Mouse (Mus musculus): ENCODE results near the gene 1700025G04Rik. TPM values are rescaled to one million over a fixed set of nuclear protein-coding genes. Genes with fewer than 3 reads are reported as not detected.

Gene 1700025G04Rik
- polyA plus RNA-seq, 1 experiment from 2014 or later, result 52.7 TPM

GRCm38 (mm10) chr1:152090564-152091545 lies 930 bp upstream of the 1700025G04Rik start:
- Histone ChIP-seq H3K4me1 (replicated peaks; ENCODE audit: control insufficient read depth, insufficient read depth, low read length) (peaks cover 7% of the 10 kb centered on the region), H3K4me2 (replicated peaks; ENCODE audit: low read depth, low read length) (peak overlapping the region; percentile 65), H3K9ac (ENCODE audit: low read depth, low read length) (peak overlapping the region; percentile 84), H3K9me3 (ENCODE audit: control insufficient read depth, low read length) (no peaks in the 10 kb centered on the region), H3K27me3 (ENCODE audit: control insufficient read depth, insufficient read depth, low read length) (no peaks in the 10 kb centered on the region), H3K27ac (ENCODE audit: low read depth, low read length) (peak overlapping the region; percentile 96), H3K36me3 (ENCODE audit: control insufficient read depth, insufficient read depth, low read length) (no peaks in the 10 kb centered on the region), H3K4me3 (ENCODE audit: low read depth, low read length) (peak overlapping the region; percentile 74)
- DNase-seq (ENCODE audit: low spot score) (peak; percentile 73), ATAC-seq (ENCODE audit: low FRiP score) (peak; percentile 76)
- WGBS, result under 1% methylated on average over 32 of the region's 36 CpGs

- Histone ChIP-seq H3K4me3 (ENCODE audit: low read depth, low read length) (peak overlapping the region; percentile 74), H3K4me1 (replicated peaks; ENCODE audit: control insufficient read depth, insufficient read depth, low read length) (peaks cover 11% of the 10 kb centered on the region), H3K27ac (ENCODE audit: low read depth, low read length) (peak overlapping the region; percentile 96), H3K9ac (ENCODE audit: low read depth, low read length) (peak overlapping the region; percentile 84), H3K9me3 (ENCODE audit: control insufficient read depth, low read length) (no peaks in the 10 kb centered on the region), H3K4me2 (replicated peaks; ENCODE audit: low read depth, low read length) (peak overlapping the region; percentile 65), H3K27me3 (ENCODE audit: control insufficient read depth, insufficient read depth, low read length) (no peaks in the 10 kb centered on the region), H3K36me3 (ENCODE audit: control insufficient read depth, insufficient read depth, low read length) (no peaks in the 10 kb centered on the region)
- 1% methylated on average over 12 of the region's 25 CpGs for WGBS
- ATAC-seq (ENCODE audit: low FRiP score) (peak; percentile 42; the same call in 1 of the 2 replicates), DNase-seq (ENCODE audit: low spot score) (no peak)
Observed at GRCm38 (mm10) chr1:152089526-152089925, 399 bp downstream of the 1700025G04Rik start.

DNA sequence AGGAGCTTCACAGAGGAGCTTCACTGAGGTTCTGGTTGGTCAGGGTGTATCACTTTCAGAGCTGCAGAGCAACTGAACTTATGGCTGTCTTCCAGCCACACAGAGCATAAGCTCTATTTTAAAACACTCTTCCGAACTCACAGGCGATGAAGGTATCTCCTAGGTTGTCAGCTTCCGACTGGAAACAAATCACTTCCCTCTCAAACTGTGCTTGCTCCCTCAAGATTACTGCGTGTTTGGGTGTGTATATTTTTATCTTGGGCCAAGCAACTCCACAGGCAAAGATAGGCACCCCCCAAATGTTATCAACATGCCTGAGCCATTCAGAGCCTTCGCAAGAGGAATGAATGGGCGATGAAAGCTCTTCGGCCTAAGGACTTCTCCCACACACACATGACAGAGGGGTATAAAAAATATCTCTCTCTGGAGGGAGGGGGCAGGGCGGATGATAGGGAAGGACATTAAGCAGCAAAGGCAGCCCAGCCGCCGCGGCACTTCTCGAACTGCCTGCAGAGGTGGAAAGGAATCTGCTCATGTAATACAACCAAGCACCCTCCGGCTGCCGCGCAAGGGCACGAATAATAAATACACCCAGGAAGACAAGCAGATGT lies 1.0 kb downstream of the 1700025G04Rik start:
- ATAC-seq (ENCODE audit: low FRiP score) (no peak), DNase-seq (ENCODE audit: low spot score) (peak; percentile 57)
- H3K27me3 ChIP-seq (ENCODE audit: control insufficient read depth, insufficient read depth, low read length), result no peaks in the 10 kb centered on the region
- peak overlapping the region; percentile 84 for H3K9ac ChIP-seq (ENCODE audit: low read depth, low read length)
- H3K9me3 ChIP-seq (ENCODE audit: control insufficient read depth, low read length), result no peaks in the 10 kb centered on the region
- peak overlapping the region; percentile 65 for H3K4me2 ChIP-seq (replicated peaks; ENCODE audit: low read depth, low read length)
- WGBS, result 4% methylated on average over 16 of the region's 16 CpGs
- peaks cover 11% of the 10 kb centered on the region for H3K4me1 ChIP-seq (replicated peaks; ENCODE audit: control insufficient read depth, insufficient read depth, low read length)
- H3K4me3 ChIP-seq (ENCODE audit: low read depth, low read length), result peak overlapping the region; percentile 74
- H3K27ac ChIP-seq (ENCODE audit: low read depth, low read length), result peak overlapping the region; percentile 96; the same call in 1 of the 2 replicates
- H3K36me3 ChIP-seq (ENCODE audit: control insufficient read depth, insufficient read depth, low read length), result no peaks in the 10 kb centered on the region

GRCm38 (mm10) chr1:152088030-152088429 lies 1.9 kb downstream of the 1700025G04Rik start:
- Histone ChIP-seq H3K4me3 (ENCODE audit: low read depth, low read length) (peak overlapping the region; percentile 74), H3K4me2 (replicated peaks; ENCODE audit: low read depth, low read length) (peak overlapping the region; percentile 65), H3K27ac (ENCODE audit: low read depth, low read length) (no peak overlapping the region), H3K36me3 (ENCODE audit: control insufficient read depth, insufficient read depth, low read length) (no peaks in the 10 kb centered on the region), H3K9me3 (ENCODE audit: control insufficient read depth, low read length) (no peaks in the 10 kb centered on the region), H3K9ac (ENCODE audit: low read depth, low read length) (no peak overlapping the region; the same call in 1 of the 2 replicates), H3K27me3 (ENCODE audit: control insufficient read depth, insufficient read depth, low read length) (no peaks in the 10 kb centered on the region), H3K4me1 (replicated peaks; ENCODE audit: control insufficient read depth, insufficient read depth, low read length) (peaks cover 13% of the 10 kb centered on the region)
- no peak for ATAC-seq (ENCODE audit: low FRiP score)
- 72% methylated on average over 5 of the region's 5 CpGs for WGBS
- DNase-seq (ENCODE audit: low spot score), result no peak

GRCm38 (mm10) chr1:152086951-152087350 lies 3.0 kb downstream of the 1700025G04Rik start:
- DNase-seq (ENCODE audit: low spot score), result peak; percentile 59
- H3K4me1 ChIP-seq (replicated peaks; ENCODE audit: control insufficient read depth, insufficient read depth, low read length), result peaks cover 16% of the 10 kb centered on the region
- no peaks in the 10 kb centered on the region for H3K27me3 ChIP-seq (ENCODE audit: control insufficient read depth, insufficient read depth, low read length)

DNA sequence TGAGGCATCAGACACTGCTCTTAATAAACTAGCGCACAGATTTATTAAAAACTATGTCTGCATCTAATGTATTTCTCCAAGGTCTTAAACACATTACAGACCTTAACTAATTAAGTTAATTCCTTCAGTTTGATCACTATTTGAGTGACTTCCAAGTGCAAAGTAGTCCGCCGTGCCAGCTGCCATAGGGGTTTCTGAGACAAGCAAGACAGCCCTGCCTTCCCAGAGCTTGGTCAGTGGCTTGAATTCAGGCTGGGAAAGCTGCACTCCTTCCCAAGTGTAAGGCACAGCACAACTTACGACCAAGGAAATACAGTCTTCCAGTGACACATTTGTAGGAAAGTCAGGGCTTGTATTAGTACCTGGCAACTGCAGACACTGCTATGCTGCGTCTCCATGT lies 4.4 kb downstream of the 1700025G04Rik start:
- ATAC-seq (ENCODE audit: low FRiP score) (no peak), DNase-seq (ENCODE audit: low spot score) (no peak)
- no peaks in the 10 kb centered on the region for H3K36me3 ChIP-seq (ENCODE audit: control insufficient read depth, insufficient read depth, low read length)
- H3K4me2 ChIP-seq (replicated peaks; ENCODE audit: low read depth, low read length), result no peak overlapping the region
- H3K9ac ChIP-seq (ENCODE audit: low read depth, low read length), result no peak overlapping the region
- no peak overlapping the region for H3K4me3 ChIP-seq (ENCODE audit: low read depth, low read length)
- H3K27ac ChIP-seq (ENCODE audit: low read depth, low read length), result no peak overlapping the region
- H3K27me3 ChIP-seq (ENCODE audit: control insufficient read depth, insufficient read depth, low read length), result no peaks in the 10 kb centered on the region
- H3K9me3 ChIP-seq (ENCODE audit: control insufficient read depth, low read length), result no peaks in the 10 kb centered on the region
- peaks cover 16% of the 10 kb centered on the region for H3K4me1 ChIP-seq (replicated peaks; ENCODE audit: control insufficient read depth, insufficient read depth, low read length)
- WGBS, result 79% methylated on average over 5 of the region's 5 CpGs

More at GRCm38 (mm10) chr1:152086951-152087350, 3.0 kb downstream of the 1700025G04Rik start:
- H3K4me2 ChIP-seq (replicated peaks; ENCODE audit: low read depth, low read length), result peak overlapping the region; percentile 65
- H3K9me3 ChIP-seq (ENCODE audit: control insufficient read depth, low read length), result no peaks in the 10 kb centered on the region
- H3K36me3 ChIP-seq (ENCODE audit: control insufficient read depth, insufficient read depth, low read length), result no peaks in the 10 kb centered on the region
- 0 out of 2 replicates have a peak overlapping the region, but pooled peaks have one; percentile 1 for H3K4me3 ChIP-seq (ENCODE audit: low read depth, low read length)
- H3K27ac ChIP-seq (ENCODE audit: low read depth, low read length), result no peak overlapping the region
- 51% methylated on average over 3 of the region's 3 CpGs for WGBS
- no peak for ATAC-seq (ENCODE audit: low FRiP score)
- H3K9ac ChIP-seq (ENCODE audit: low read depth, low read length), result no peak overlapping the region

DNA sequence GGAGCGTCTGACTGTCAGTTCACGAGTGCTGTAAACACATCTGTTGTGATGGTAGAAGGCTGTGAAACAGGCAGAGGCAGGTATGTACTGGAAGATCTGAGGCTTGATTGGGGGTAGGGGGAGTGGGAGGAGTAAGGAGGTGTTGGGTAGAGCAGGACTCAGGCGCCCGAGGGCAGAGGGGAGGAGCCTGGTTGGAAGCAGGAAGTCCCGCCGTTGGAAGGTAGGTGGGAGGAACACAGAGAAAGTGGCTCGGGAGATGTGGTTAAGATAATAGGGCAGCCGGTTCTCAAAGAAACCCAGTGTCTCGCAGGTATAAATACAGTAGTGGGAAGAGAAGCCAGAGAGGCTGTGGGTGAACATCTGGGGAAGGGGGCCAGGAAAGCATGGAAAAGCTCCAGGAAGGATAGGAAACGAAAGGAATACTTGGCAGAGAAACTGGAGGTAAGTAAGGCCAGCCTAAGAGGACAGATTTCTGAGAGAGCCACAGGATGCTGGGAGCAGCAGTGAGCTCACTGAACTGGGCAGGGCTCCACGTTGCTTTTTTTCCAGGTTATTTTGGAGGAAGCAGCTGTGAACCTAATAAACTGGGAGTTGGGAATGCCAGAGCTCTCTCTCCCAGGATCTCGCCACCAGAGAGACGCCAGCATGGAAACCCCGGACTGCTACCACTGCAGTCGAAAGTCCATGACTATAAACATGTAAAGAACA lies 5.1 kb downstream of the 1700025G04Rik start:
- H3K4me3 ChIP-seq (ENCODE audit: low read depth, low read length), result no peak overlapping the region
- H3K36me3 ChIP-seq (ENCODE audit: control insufficient read depth, insufficient read depth, low read length), result no peaks in the 10 kb centered on the region
- no peaks in the 10 kb centered on the region for H3K9me3 ChIP-seq (ENCODE audit: control insufficient read depth, low read length)
- no peaks in the 10 kb centered on the region for H3K27me3 ChIP-seq (ENCODE audit: control insufficient read depth, insufficient read depth, low read length)
- DNase-seq (ENCODE audit: low spot score), result peak; percentile 14
- H3K4me2 ChIP-seq (replicated peaks; ENCODE audit: low read depth, low read length), result no peak overlapping the region
- H3K27ac ChIP-seq (ENCODE audit: low read depth, low read length), result no peak overlapping the region
- ATAC-seq (ENCODE audit: low FRiP score), result no peak; the same call in 1 of the 2 replicates
- H3K4me1 ChIP-seq (replicated peaks; ENCODE audit: control insufficient read depth, insufficient read depth, low read length), result peaks cover 16% of the 10 kb centered on the region
- WGBS, result 27% methylated on average over 15 of the region's 15 CpGs
- H3K9ac ChIP-seq (ENCODE audit: low read depth, low read length), result no peak overlapping the region

GRCm38 (mm10) chr1:152081954-152082711 lies 7.8 kb downstream of the 1700025G04Rik start:
- peak overlapping the region; percentile 11; the same call in 1 of the 2 replicates for H3K27ac ChIP-seq (ENCODE audit: low read depth, low read length)
- H3K9me3 ChIP-seq (ENCODE audit: control insufficient read depth, low read length), result no peaks in the 10 kb centered on the region
- no peak overlapping the region for H3K9ac ChIP-seq (ENCODE audit: low read depth, low read length)
- H3K4me3 ChIP-seq (ENCODE audit: low read depth, low read length), result no peak overlapping the region
- peaks cover 15% of the 10 kb centered on the region for H3K4me1 ChIP-seq (replicated peaks; ENCODE audit: control insufficient read depth, insufficient read depth, low read length)
- no peak overlapping the region for H3K4me2 ChIP-seq (replicated peaks; ENCODE audit: low read depth, low read length)
- H3K36me3 ChIP-seq (ENCODE audit: control insufficient read depth, insufficient read depth, low read length), result no peaks in the 10 kb centered on the region
- DNase-seq (ENCODE audit: low spot score), result peak; percentile 13
- H3K27me3 ChIP-seq (ENCODE audit: control insufficient read depth, insufficient read depth, low read length), result no peaks in the 10 kb centered on the region
- 74% methylated on average over 8 of the region's 8 CpGs for WGBS
- ATAC-seq (ENCODE audit: low FRiP score), result no peak

Measured in hindbrain, embryonic 11.5 days (tissue).